Mouse (Mus musculus) stomach, embryonic 15.5 days (tissue): Measurements from ENCODE around the gene Spag8. TPM values are rescaled to one million over a fixed set of nuclear protein-coding genes. Genes with fewer than 3 reads are reported as not detected.
A peak's percentile ranks its signal among the peaks of the same experiment; 100 is the strongest.

Experiments
- ATAC-seq: fragments of 200-750 bp; cut with Nextera tagmentation; 2 replicates; pipeline ENCODE4 v1.8.0; 2017; ENCODE audit warnings: low read depth, moderate number of reproducible peaks, moderate TSS enrichment; ENCODE audit not compliant: insufficient read depth, low FRiP score
- H3K27ac ChIP-seq: fragments of 300-500 bp; sonication (generic); 2 replicates; pipeline ENCODE4 v1.5.1; 2015; ENCODE audit warnings: mild to moderate bottlenecking, inconsistent platforms
- H3K27me3 ChIP-seq: fragments of 300-500 bp; sonication (generic); replicated peaks from 2 replicates; pipeline ENCODE4 v1.6.1; 2015; ENCODE audit warnings: inconsistent platforms
- H3K36me3 ChIP-seq: fragments of 300-500 bp; sonication (generic); 2 replicates; pipeline ENCODE4 v1.6.1; 2015; ENCODE audit warnings: inconsistent platforms
- H3K4me1 ChIP-seq: fragments of 300-500 bp; sonication (generic); 2 replicates; pipeline ENCODE4 v1.6.1; 2015; ENCODE audit warnings: inconsistent platforms
- H3K4me2 ChIP-seq: fragments of 300-500 bp; sonication (generic); 2 replicates; pipeline ENCODE4 v1.6.1; 2015; ENCODE audit warnings: mild to moderate bottlenecking, inconsistent platforms
- H3K4me3 ChIP-seq: fragments of 300-500 bp; sonication (generic); replicated peaks from 2 replicates; pipeline ENCODE4 v1.5.1; 2015; ENCODE audit warnings: inconsistent platforms
- H3K9ac ChIP-seq: fragments of 300-500 bp; sonication (generic); 2 replicates; pipeline ENCODE4 v1.6.1; 2015; ENCODE audit warnings: inconsistent platforms
- H3K9me3 ChIP-seq: fragments of 300-500 bp; sonication (generic); 2 replicates; pipeline ENCODE4 v1.6.1; 2016; ENCODE audit warnings: inconsistent platforms
- WGBS: fragments of 180-500 bp; shearing (Covaris S2); methylation state at CpG from one replicate; pipeline ENCODE4 v1.1.7; 2015; 5-methylcytosine and 5-hydroxymethylcytosine counted together
- microRNA-seq: library from miRNA; unstranded; fragments of <30 nt; microRNA quantifications from one replicate; pipeline ENCODE4, GENCODE M21; 2016
- polyA plus RNA-seq: library from polyadenylated mRNA; unstranded; fragments of >200 nt; fragmentation: Nextera tagmentation; extraction: Ambion mirVana; gene quantifications from 2 replicates; pipeline ENCODE4 v1.2.1, GENCODE M21; 2015

The Spag8 gene
- polyA plus RNA-seq, 1 experiment from 2014 or later = 0.80 TPM

DNA sequence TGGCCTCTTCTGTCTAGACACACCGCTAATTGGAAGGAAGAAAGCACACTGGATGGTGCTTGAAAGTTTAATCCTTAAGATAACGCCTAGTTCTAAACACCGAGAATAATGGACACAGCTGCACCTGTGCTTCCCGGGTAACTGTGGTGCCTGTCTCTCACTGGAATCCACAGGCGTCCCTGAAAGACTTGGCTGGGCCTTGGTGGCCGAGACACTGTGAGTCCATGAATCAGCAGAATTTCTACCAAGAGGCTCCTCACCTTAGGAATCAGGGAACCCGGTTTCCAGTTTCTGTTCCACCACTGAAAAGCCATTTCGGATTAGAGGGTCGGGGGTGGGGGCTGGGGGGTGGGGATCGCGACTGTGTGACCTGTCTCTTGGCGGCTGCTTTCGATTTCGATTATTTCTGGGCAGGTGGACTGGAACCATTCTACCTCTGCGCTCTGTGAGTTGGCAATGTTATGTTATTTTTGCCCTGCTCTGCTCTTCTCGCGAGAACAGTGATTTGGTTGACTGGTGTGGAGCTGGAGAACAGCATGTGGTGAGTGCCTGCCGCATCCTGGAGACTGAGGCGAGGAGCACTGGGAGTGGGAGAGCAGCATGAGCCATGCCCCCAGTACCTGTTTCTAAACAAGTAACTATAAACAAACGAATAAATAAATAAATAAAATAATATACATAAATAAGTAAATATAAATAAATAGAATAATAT lies 24.1 kb downstream of the Spag8 start:
- H3K4me3 ChIP-seq = no peak overlapping the region
- no peaks in the 10 kb centered on the region for H3K36me3 ChIP-seq
- H3K9ac ChIP-seq = no peak overlapping the region
- H3K9me3 ChIP-seq = peaks cover 4% of the 10 kb centered on the region; the same call in 1 of the 2 replicates
- no peak for ATAC-seq
- 42% methylated on average over 20 of the region's 20 CpGs for WGBS
- no peak overlapping the region for H3K4me2 ChIP-seq
- no peak overlapping the region for H3K27ac ChIP-seq
- H3K4me1 ChIP-seq = peaks cover 28% of the 10 kb centered on the region
- H3K27me3 ChIP-seq = 0 out of 2 replicates have a peak, but pooled peaks cover 8% of the 10 kb centered on the region

DNA sequence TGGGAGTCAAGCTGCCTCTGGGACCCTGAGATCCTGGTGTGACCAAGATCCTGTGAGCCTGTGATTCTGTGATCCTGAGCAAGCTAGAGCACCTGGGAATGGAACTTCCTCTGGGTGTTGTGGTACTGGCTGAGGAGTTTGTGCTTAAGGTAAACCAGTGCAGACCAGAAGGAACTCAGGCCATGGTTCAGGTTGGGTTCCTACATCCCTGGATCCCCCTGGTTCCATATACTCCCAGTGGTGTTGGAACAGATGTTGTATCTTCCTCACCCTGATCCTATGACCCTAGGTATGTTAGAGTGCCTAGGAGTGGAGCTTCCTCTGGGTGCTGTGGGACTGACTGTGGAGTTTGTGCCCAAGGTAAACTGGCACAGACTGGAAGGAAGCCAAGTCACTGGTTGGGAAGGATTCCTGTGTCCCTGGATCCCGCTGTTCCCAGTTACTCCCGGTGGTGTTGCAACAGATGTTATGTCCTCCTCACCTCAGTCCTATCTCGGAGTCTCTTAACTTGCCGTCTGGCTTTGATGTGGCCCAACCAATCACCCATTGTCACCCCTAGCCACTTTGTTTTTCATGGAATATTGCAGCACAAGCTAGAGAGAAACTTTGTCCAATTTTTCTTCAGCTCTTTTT lies 33.1 kb downstream of the Spag8 start:
- WGBS = 66% methylated on average over 4 of the region's 4 CpGs
- no peak overlapping the region for H3K4me3 ChIP-seq
- H3K36me3 ChIP-seq = no peaks in the 10 kb centered on the region
- no peaks in the 10 kb centered on the region for H3K4me1 ChIP-seq
- H3K27me3 ChIP-seq = no peaks in the 10 kb centered on the region
- ATAC-seq = no peak
- no peak overlapping the region for H3K4me2 ChIP-seq
- H3K9ac ChIP-seq = no peak overlapping the region
- H3K9me3 ChIP-seq = peaks cover under 1% of the 10 kb centered on the region; the same call in 1 of the 2 replicates
- H3K27ac ChIP-seq = no peak overlapping the region

DNA sequence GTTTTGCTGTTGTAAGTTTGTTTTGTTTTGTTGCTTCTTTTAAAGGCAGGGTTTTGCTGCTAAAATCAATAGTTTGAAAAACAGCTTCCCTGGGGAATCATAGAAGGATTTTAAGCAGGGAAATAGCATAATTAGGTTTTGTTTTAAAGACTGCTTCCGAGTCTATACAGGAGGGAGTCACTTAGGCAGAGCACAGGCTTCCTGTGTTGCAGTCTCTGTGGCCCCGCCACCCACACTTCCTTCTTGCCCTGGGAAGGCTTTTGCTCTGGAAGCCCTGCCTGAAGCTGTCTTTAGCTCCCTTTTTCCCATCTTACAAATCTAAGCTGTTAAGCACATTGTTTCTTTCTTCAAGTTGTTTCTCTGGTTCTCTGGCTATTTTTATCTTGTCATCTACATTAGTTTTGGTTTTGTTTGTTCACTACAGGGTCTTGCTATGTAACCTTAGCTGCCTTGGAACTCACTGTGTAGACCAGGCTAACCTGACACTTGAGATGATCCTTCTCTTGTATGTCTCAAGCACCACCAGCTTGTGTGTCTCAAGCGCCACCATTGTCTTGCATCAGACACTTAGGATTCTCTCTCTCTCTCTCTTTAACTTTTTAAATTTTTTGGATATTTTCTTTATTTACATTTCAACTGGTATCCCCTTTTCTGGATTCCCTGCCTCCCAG lies 40.2 kb downstream of the Spag8 start:
- WGBS = 49% methylated on average over 3 of the region's 3 CpGs
- H3K9ac ChIP-seq = no peak overlapping the region
- no peak overlapping the region for H3K4me2 ChIP-seq
- H3K36me3 ChIP-seq = no peaks in the 10 kb centered on the region
- no peak for ATAC-seq
- no peaks in the 10 kb centered on the region for H3K27me3 ChIP-seq
- no peak overlapping the region for H3K4me3 ChIP-seq
- H3K27ac ChIP-seq = no peak overlapping the region
- H3K4me1 ChIP-seq = no peaks in the 10 kb centered on the region
- no peaks in the 10 kb centered on the region for H3K9me3 ChIP-seq

DNA sequence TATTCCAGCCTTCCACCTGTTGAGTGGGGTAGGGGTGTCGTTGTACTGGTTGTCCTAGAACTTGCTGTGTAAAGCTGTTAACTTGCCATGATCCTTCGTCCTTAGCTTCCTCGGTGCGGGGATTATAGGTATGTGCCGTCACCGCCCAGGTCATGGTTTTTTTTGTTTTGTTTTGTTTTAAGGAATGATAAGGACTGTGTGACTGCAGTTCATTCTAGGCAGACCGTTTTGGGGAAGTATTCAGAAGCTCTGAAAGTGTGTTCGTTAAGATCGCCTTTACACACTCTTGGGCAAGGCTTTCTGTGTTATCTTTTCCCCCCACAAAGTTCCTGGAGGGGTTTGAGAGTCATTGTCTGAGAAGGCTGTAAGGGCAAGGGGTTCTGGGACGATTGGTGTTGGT lies 40.9 kb downstream of the Spag8 start:
- ATAC-seq = no peak
- no peaks in the 10 kb centered on the region for H3K27me3 ChIP-seq
- no peak overlapping the region for H3K4me3 ChIP-seq
- 51% methylated on average over 10 of the region's 10 CpGs for WGBS
- H3K27ac ChIP-seq = no peak overlapping the region
- no peaks in the 10 kb centered on the region for H3K9me3 ChIP-seq
- H3K4me1 ChIP-seq = no peaks in the 10 kb centered on the region
- no peak overlapping the region for H3K9ac ChIP-seq
- no peaks in the 10 kb centered on the region for H3K36me3 ChIP-seq
- no peak overlapping the region for H3K4me2 ChIP-seq

GRCm38 (mm10) chr4:43604751-43605685 lies 48.4 kb downstream of the Spag8 start:
- Histone ChIP-seq H3K36me3 (no peaks in the 10 kb centered on the region), H3K27me3 (no peaks in the 10 kb centered on the region), H3K4me2 (no peak overlapping the region), H3K4me3 (no peak overlapping the region), H3K27ac (no peak overlapping the region), H3K9me3 (no peaks in the 10 kb centered on the region), H3K9ac (no peak overlapping the region), H3K4me1 (no peaks in the 10 kb centered on the region)
- WGBS = 62% methylated on average over 9 of the region's 9 CpGs
- peak; percentile 87 for ATAC-seq

- WGBS = 75% methylated on average over 3 of the region's 3 CpGs
- no peak overlapping the region for H3K4me3 ChIP-seq
- H3K27me3 ChIP-seq = no peaks in the 10 kb centered on the region
- no peak for ATAC-seq
- no peak overlapping the region for H3K4me2 ChIP-seq
- no peaks in the 10 kb centered on the region for H3K4me1 ChIP-seq
- H3K9me3 ChIP-seq = no peaks in the 10 kb centered on the region
- no peak overlapping the region for H3K9ac ChIP-seq
- no peak overlapping the region for H3K27ac ChIP-seq
- no peaks in the 10 kb centered on the region for H3K36me3 ChIP-seq
Measured at GRCm38 (mm10) chr4:43604099-43604498, 49.3 kb downstream of the Spag8 start.

Small RNA genes within 50 kb of the gene (microRNA-seq; reads per million reads assigned to microRNA genes)
- gene Gm25262 = not detected

Other genes starting within 250 kb of the Spag8 start
- 0.22 TPM in 1 of 2 replicates, not detected in the other for gene Fam166b, start 224.5 kb downstream of the Spag8 start, polyA plus RNA-seq
- 6.2 and 7.4 TPM in 2 replicates for gene Tesk1, start 211.7 kb downstream of the Spag8 start, polyA plus RNA-seq
- 3.3 and 5.2 TPM in 2 replicates for gene Cd72, start 199.0 kb downstream of the Spag8 start, polyA plus RNA-seq
- not detected in 2 replicates for gene Sit1, start 169.9 kb downstream of the Spag8 start, polyA plus RNA-seq
- 104 and 105 TPM in 2 replicates for gene Ccdc107, start 160.7 kb downstream of the Spag8 start, polyA plus RNA-seq
- gene Arhgef39, start 153.9 kb downstream of the Spag8 start, polyA plus RNA-seq = 44.5 and 52.0 TPM in 2 replicates
- 30.9 and 45.8 TPM in 2 replicates for gene Car9, start 146.6 kb downstream of the Spag8 start, polyA plus RNA-seq
- 795 and 837 TPM in 2 replicates for gene Tpm2, start 129.8 kb downstream of the Spag8 start, polyA plus RNA-seq
- 69.4 and 70.8 TPM in 2 replicates for gene Creb3, start 91.3 kb downstream of the Spag8 start, polyA plus RNA-seq
- 76.9 and 81.1 TPM in 2 replicates for gene Tln1, start 90.9 kb downstream of the Spag8 start, polyA plus RNA-seq
- 24.5 and 30.8 TPM in 2 replicates for gene Rgp1, start 74.9 kb downstream of the Spag8 start, polyA plus RNA-seq
- 15.6 and 16.1 TPM in 2 replicates for gene Gba2, start 74.7 kb downstream of the Spag8 start, polyA plus RNA-seq
- gene Msmp, start 69.1 kb downstream of the Spag8 start, polyA plus RNA-seq = 0.85 and 1.8 TPM in 2 replicates
- 9.3 TPM in 2 replicates for gene Npr2, start 21.7 kb downstream of the Spag8 start, polyA plus RNA-seq
- 108 and 116 TPM in 2 replicates for gene Hint2, start 2.9 kb upstream of the Spag8 start, polyA plus RNA-seq
- 4.0 and 4.6 TPM in 2 replicates for gene Tmem8b, start 15.4 kb upstream of the Spag8 start, polyA plus RNA-seq
- gene Fam221b, start 15.6 kb upstream of the Spag8 start, polyA plus RNA-seq = 2.5 and 4.1 TPM in 2 replicates
- gene Olfr70, start 47.2 kb upstream of the Spag8 start, polyA plus RNA-seq = not detected in 2 replicates
- gene Olfr71, start 56.7 kb upstream of the Spag8 start, polyA plus RNA-seq = not detected in 2 replicates
- gene Hrct1, start 73.6 kb upstream of the Spag8 start, polyA plus RNA-seq = 0.67 and 0.87 TPM in 2 replicates
- gene Spaar, start 76.4 kb upstream of the Spag8 start, polyA plus RNA-seq = 0.09 and 0.18 TPM in 2 replicates
- gene Olfr159, start 117.4 kb upstream of the Spag8 start, polyA plus RNA-seq = not detected in 2 replicates
- gene Olfr156, start 170.3 kb upstream of the Spag8 start, polyA plus RNA-seq = not detected in 2 replicates
- gene Olfr157, start 186.6 kb upstream of the Spag8 start, polyA plus RNA-seq = not detected in 2 replicates
- gene Olfr155, start 198.0 kb upstream of the Spag8 start, polyA plus RNA-seq = not detected in 2 replicates
- gene Reck, start 221.9 kb upstream of the Spag8 start, polyA plus RNA-seq = 21.8 and 22.4 TPM in 2 replicates